Mouse (Mus musculus) hindbrain, embryonic 13.5 days (tissue): ENCODE results near the gene Fkbp14. TPM values are rescaled to one million over a fixed set of nuclear protein-coding genes. Genes with fewer than 3 reads are reported as not detected.

Source experiments
- ATAC-seq: fragments of 200-750 bp; cut with Nextera tagmentation; 2 replicates; pipeline ENCODE4 v1.8.0; 2017; ENCODE audit warnings: moderate TSS enrichment; ENCODE audit not compliant: low FRiP score
- H3K27ac ChIP-seq: fragments of 300-500 bp; sonication (generic); 2 replicates; pipeline ENCODE4 v1.5.1; 2015; ENCODE audit warnings: inconsistent platforms, mild to moderate bottlenecking, moderate library complexity
- H3K27me3 ChIP-seq: fragments of 300-500 bp; sonication (generic); 2 replicates; pipeline ENCODE4 v1.6.1; 2015; ENCODE audit warnings: mild to moderate bottlenecking, inconsistent platforms
- H3K36me3 ChIP-seq: fragments of 300-500 bp; sonication (generic); 2 replicates; pipeline ENCODE4 v1.6.1; 2015; ENCODE audit warnings: mild to moderate bottlenecking, inconsistent platforms
- H3K4me1 ChIP-seq: fragments of 300-500 bp; sonication (generic); replicated peaks from 2 replicates; pipeline ENCODE4 v1.6.1; 2015; ENCODE audit warnings: inconsistent platforms
- H3K4me2 ChIP-seq: fragments of 300-500 bp; sonication (generic); 2 replicates; pipeline ENCODE4 v1.6.1; 2015; ENCODE audit warnings: inconsistent platforms, mild to moderate bottlenecking, moderate library complexity
- H3K4me3 ChIP-seq: fragments of 300-500 bp; sonication (generic); 2 replicates; pipeline ENCODE4 v1.5.1; 2015; ENCODE audit warnings: mild to moderate bottlenecking, inconsistent platforms
- H3K9ac ChIP-seq: fragments of 300-500 bp; sonication (generic); 2 replicates; pipeline ENCODE4 v1.6.1; 2015; ENCODE audit warnings: mild to moderate bottlenecking, inconsistent platforms
- H3K9me3 ChIP-seq: fragments of 300-500 bp; sonication (generic); 2 replicates; pipeline ENCODE4 v1.6.1; 2016; ENCODE audit warnings: inconsistent platforms
- WGBS: fragments of 180-500 bp; shearing (Covaris S2); methylation state at CpG from one replicate; pipeline ENCODE4 v1.1.7; 2015; 5-methylcytosine and 5-hydroxymethylcytosine counted together
- polyA plus RNA-seq: library from polyadenylated mRNA; unstranded; fragments of >200 nt; fragmentation: Nextera tagmentation; extraction: Ambion mirVana; gene quantifications from 2 replicates; pipeline ENCODE4 v1.2.1, GENCODE M21; 2015

Gene Fkbp14
- polyA plus RNA-seq, 1 experiment from 2014 or later: 10.6 TPM

- no peak overlapping the region for H3K4me2 ChIP-seq
- ATAC-seq: no peak
- no peak overlapping the region for H3K4me3 ChIP-seq
- no peaks in the 10 kb centered on the region for H3K9me3 ChIP-seq
- peaks cover 64% of the 10 kb centered on the region for H3K4me1 ChIP-seq
- peak overlapping the region; percentile 84 for H3K27ac ChIP-seq
- H3K36me3 ChIP-seq: peaks cover 3% of the 10 kb centered on the region; the same call in 1 of the 2 replicates
- no peak overlapping the region for H3K9ac ChIP-seq
- 63% methylated on average over 1 of the region's 1 CpGs for WGBS
- 0 out of 2 replicates have a peak, but pooled peaks cover 2% of the 10 kb centered on the region for H3K27me3 ChIP-seq
Observed at GRCm38 (mm10) chr6:54555816-54556215, 41.3 kb downstream of the Fkbp14 start.

GRCm38 (mm10) chr6:54554341-54555110 is 42.6 kb downstream of the Fkbp14 start:
- H3K9ac ChIP-seq: peak overlapping the region; percentile 5; the same call in 1 of the 2 replicates
- H3K36me3 ChIP-seq: peaks cover 3% of the 10 kb centered on the region; the same call in 1 of the 2 replicates
- H3K27me3 ChIP-seq: 0 out of 2 replicates have a peak, but pooled peaks cover 2% of the 10 kb centered on the region
- 0 out of 2 replicates have a peak overlapping the region, but pooled peaks have one; percentile 6 for H3K4me2 ChIP-seq
- 9% methylated on average over 8 of the region's 8 CpGs for WGBS
- no peaks in the 10 kb centered on the region for H3K9me3 ChIP-seq
- H3K4me1 ChIP-seq: peaks cover 69% of the 10 kb centered on the region
- H3K4me3 ChIP-seq: no peak overlapping the region
- ATAC-seq: peak; percentile 79
- H3K27ac ChIP-seq: peak overlapping the region; percentile 84

GRCm38 (mm10) chr6:54553632-54554031 is 43.5 kb downstream of the Fkbp14 start:
- Histone ChIP-seq H3K4me3 (no peak overlapping the region), H3K4me1 (peaks cover 74% of the 10 kb centered on the region), H3K27ac (peak overlapping the region; percentile 84), H3K27me3 (0 out of 2 replicates have a peak, but pooled peaks cover 2% of the 10 kb centered on the region), H3K4me2 (no peak overlapping the region), H3K36me3 (peaks cover 3% of the 10 kb centered on the region; the same call in 1 of the 2 replicates), H3K9ac (no peak overlapping the region), H3K9me3 (no peaks in the 10 kb centered on the region)
- WGBS: 42% methylated on average over 2 of the region's 2 CpGs
- no peak for ATAC-seq

- Histone ChIP-seq H3K4me1 (peaks cover 76% of the 10 kb centered on the region), H3K9ac (no peak overlapping the region), H3K4me3 (no peak overlapping the region), H3K4me2 (peak overlapping the region; percentile 25), H3K27me3 (0 out of 2 replicates have a peak, but pooled peaks cover 2% of the 10 kb centered on the region), H3K9me3 (no peaks in the 10 kb centered on the region), H3K27ac (peak overlapping the region; percentile 70), H3K36me3 (peaks cover 3% of the 10 kb centered on the region; the same call in 1 of the 2 replicates)
- 20% methylated on average over 9 of the region's 9 CpGs for WGBS
- ATAC-seq: peak; percentile 60
Observed at GRCm38 (mm10) chr6:54552721-54553413, 44.2 kb downstream of the Fkbp14 start.

- no peak for ATAC-seq
- Histone ChIP-seq H3K4me2 (no peak overlapping the region), H3K27ac (no peak overlapping the region), H3K4me3 (no peak overlapping the region), H3K9ac (no peak overlapping the region), H3K4me1 (peaks cover 75% of the 10 kb centered on the region), H3K9me3 (no peaks in the 10 kb centered on the region), H3K27me3 (0 out of 2 replicates have a peak, but pooled peaks cover 2% of the 10 kb centered on the region), H3K36me3 (peaks cover 9% of the 10 kb centered on the region; the same call in 1 of the 2 replicates)
- WGBS: 64% methylated on average over 6 of the region's 7 CpGs
Observed at GRCm38 (mm10) chr6:54550801-54551323, 46.2 kb downstream of the Fkbp14 start.

GRCm38 (mm10) chr6:54549311-54549710 is 47.8 kb downstream of the Fkbp14 start:
- Histone ChIP-seq H3K27me3 (no peaks in the 10 kb centered on the region), H3K4me2 (no peak overlapping the region), H3K36me3 (peaks cover 13% of the 10 kb centered on the region; the same call in 1 of the 2 replicates), H3K27ac (peak overlapping the region; percentile 36; the same call in 1 of the 2 replicates), H3K9ac (no peak overlapping the region), H3K9me3 (no peaks in the 10 kb centered on the region), H3K4me3 (no peak overlapping the region), H3K4me1 (peaks cover 59% of the 10 kb centered on the region)
- no peak for ATAC-seq
- 70% methylated on average over 4 of the region's 4 CpGs for WGBS

GRCm38 (mm10) chr6:54548314-54549019 is 48.6 kb downstream of the Fkbp14 start:
- no peak overlapping the region for H3K4me2 ChIP-seq
- no peaks in the 10 kb centered on the region for H3K27me3 ChIP-seq
- WGBS: 64% methylated on average over 13 of the region's 13 CpGs
- H3K9ac ChIP-seq: no peak overlapping the region
- H3K9me3 ChIP-seq: no peaks in the 10 kb centered on the region
- ATAC-seq: 0 out of 2 replicates have a peak, but pooled peaks have one; percentile 21
- no peak overlapping the region for H3K4me3 ChIP-seq
- H3K36me3 ChIP-seq: peaks cover 19% of the 10 kb centered on the region
- H3K27ac ChIP-seq: peak overlapping the region; percentile 67
- peaks cover 51% of the 10 kb centered on the region for H3K4me1 ChIP-seq

- Histone ChIP-seq H3K9ac (no peak overlapping the region), H3K27me3 (no peaks in the 10 kb centered on the region), H3K27ac (no peak overlapping the region), H3K4me2 (no peak overlapping the region), H3K9me3 (no peaks in the 10 kb centered on the region), H3K4me3 (no peak overlapping the region), H3K36me3 (peaks cover 23% of the 10 kb centered on the region), H3K4me1 (peaks cover 28% of the 10 kb centered on the region)
- no peak for ATAC-seq
- 82% methylated on average over 2 of the region's 2 CpGs for WGBS
Observed at GRCm38 (mm10) chr6:54543646-54544045, 53.5 kb downstream of the Fkbp14 start.

GRCm38 (mm10) chr6:54542836-54543235 is 54.3 kb downstream of the Fkbp14 start:
- 77% methylated on average over 7 of the region's 7 CpGs for WGBS
- no peak overlapping the region for H3K9ac ChIP-seq
- peaks cover 23% of the 10 kb centered on the region for H3K36me3 ChIP-seq
- no peak overlapping the region for H3K4me3 ChIP-seq
- no peak overlapping the region for H3K27ac ChIP-seq
- H3K27me3 ChIP-seq: no peaks in the 10 kb centered on the region
- no peak for ATAC-seq
- H3K9me3 ChIP-seq: no peaks in the 10 kb centered on the region
- H3K4me1 ChIP-seq: peaks cover 26% of the 10 kb centered on the region
- H3K4me2 ChIP-seq: no peak overlapping the region

- H3K27ac ChIP-seq: peak overlapping the region; percentile 65
- WGBS: 74% methylated on average over 9 of the region's 9 CpGs
- ATAC-seq: 0 out of 2 replicates have a peak, but pooled peaks have one; percentile 30
Observed at GRCm38 (mm10) chr6:54540252-54540887, 56.7 kb downstream of the Fkbp14 start.

GRCm38 (mm10) chr6:54539396-54539795 is 57.7 kb downstream of the Fkbp14 start:
- 0 out of 2 replicates have a peak, but pooled peaks have one; percentile 33 for ATAC-seq
- Histone ChIP-seq H3K4me2 (no peak overlapping the region), H3K27ac (no peak overlapping the region), H3K27me3 (no peaks in the 10 kb centered on the region), H3K4me1 (peaks cover 32% of the 10 kb centered on the region), H3K4me3 (no peak overlapping the region), H3K9ac (no peak overlapping the region), H3K9me3 (no peaks in the 10 kb centered on the region), H3K36me3 (peaks cover 13% of the 10 kb centered on the region)
- WGBS: 75% methylated on average over 7 of the region's 7 CpGs

More at GRCm38 (mm10) chr6:54540252-54540887, 56.7 kb downstream of the Fkbp14 start:
- Histone ChIP-seq H3K27me3 (no peaks in the 10 kb centered on the region), H3K4me1 (peaks cover 32% of the 10 kb centered on the region), H3K4me3 (no peak overlapping the region), H3K9ac (no peak overlapping the region), H3K4me2 (no peak overlapping the region), H3K9me3 (no peaks in the 10 kb centered on the region), H3K36me3 (peaks cover 16% of the 10 kb centered on the region)
